Mouse (Mus musculus) CH12.LX (cell line): ENCODE measurements at regions not wholly inside any gene's neighbourhood (a gene's known extent, or its start where the extent isn't known, plus 50 kb on each side); places are given as distances from the start of the nearest gene placed in this dataset.

Experiments used
- DNase-seq: peaks from one replicate; pipeline ENCODE4 v3.0.0-alpha.2; 2013; ENCODE audit errors: extremely low read depth
- H3K27ac ChIP-seq: 2 replicates; pipeline ENCODE4 v1.5.1; 2012; ENCODE audit warnings: low read depth, mild to moderate bottlenecking, control low read depth, moderate library complexity; ENCODE audit not compliant: insufficient read depth
- H3K27me3 ChIP-seq: replicated peaks from 2 replicates; pipeline ENCODE3; 2012; ENCODE audit warnings: inconsistent platforms
- H3K36me3 ChIP-seq, 2 experiments: replicated peaks in 1 of 2; 2 replicates each; pipeline versions ENCODE3 to v1.6.1; 2012; ENCODE audit warnings: inconsistent platforms in 1 of 2, low read length in 1 of 2, mild to moderate bottlenecking in 1 of 2, mixed read lengths in 1 of 2, moderate library complexity in 1 of 2; ENCODE audit not compliant: control insufficient read depth in 1 of 2, insufficient read depth in 1 of 2
- H3K4me1 ChIP-seq, 2 experiments: 2 replicates each; pipeline ENCODE4 v1.6.1; 2012; ENCODE audit warnings: inconsistent platforms in 1 of 2, moderate library complexity in 1 of 2; ENCODE audit not compliant: insufficient read depth in 2 of 2, control insufficient read depth in 1 of 2
- H3K4me2 ChIP-seq: 2 replicates; pipeline ENCODE4 v1.6.1; 2012; ENCODE audit warnings: low read depth, mild to moderate bottlenecking, control low read depth; ENCODE audit not compliant: poor library complexity, insufficient read depth, severe bottlenecking
- H3K4me3 ChIP-seq, 3 experiments: fragments of 150-350 bp in 1 of 3; sonication (generic) in 1 of 3; replicated peaks in 1 of 3; 2 replicates each; pipeline versions ENCODE3 to v1.5.1; 2011 to 2012; ENCODE audit warnings: low read depth in 2 of 3, low read length in 2 of 3, mild to moderate bottlenecking in 2 of 3, moderate library complexity in 2 of 3, control low read depth in 1 of 3, improper control_type of control experiment in 1 of 3, inconsistent platforms in 1 of 3, mixed read lengths in 1 of 3; ENCODE audit not compliant: poor library complexity in 1 of 3
- H3K79me2 ChIP-seq: replicated peaks from 2 replicates; pipeline ENCODE4 v1.6.1; 2012; ENCODE audit warnings: mild to moderate bottlenecking, moderate library complexity; ENCODE audit not compliant: control insufficient read depth, poor library complexity, insufficient read depth, severe bottlenecking; ENCODE audit errors: extremely low read depth
- H3K9ac ChIP-seq: 2 replicates; pipeline ENCODE4 v1.6.1; 2012; ENCODE audit warnings: low read depth, mild to moderate bottlenecking, control low read depth, moderate library complexity; ENCODE audit not compliant: insufficient read depth
- H3K9me3 ChIP-seq: replicated peaks from 2 replicates; pipeline ENCODE3; 2012; ENCODE audit warnings: low read length, inconsistent platforms, mixed read lengths
- CTCF ChIP-seq, 2 experiments: IDR thresholded peaks in 1 of 2; conservative IDR thresholded peaks in 1 of 2; 2 replicates each; pipeline ENCODE4 v1.5.1; 2011 to 2012; ENCODE audit warnings: low read depth in 2 of 2, low read length in 2 of 2, improper control_type of control experiment in 1 of 2, inconsistent platforms in 1 of 2, mild to moderate bottlenecking in 1 of 2, moderate library complexity in 1 of 2
- ELF1 ChIP-seq: IDR thresholded peaks from 2 replicates; pipeline ENCODE4 v1.6.1; 2014; ENCODE audit warnings: low read depth, mild to moderate bottlenecking, inconsistent platforms, low read length, improper control_type of control experiment
- EP300 ChIP-seq: IDR thresholded peaks from 2 replicates; pipeline ENCODE4 v1.6.1; 2011; ENCODE audit warnings: low read length, improper control_type of control experiment
- ETS1 ChIP-seq: conservative IDR thresholded peaks from 2 replicates; pipeline ENCODE4 v1.6.1; 2012; ENCODE audit warnings: low read depth, mild to moderate bottlenecking, inconsistent platforms, low read length, improper control_type of control experiment, moderate library complexity
- GABPA ChIP-seq: IDR thresholded peaks from 2 replicates; pipeline ENCODE4 v1.6.1; 2012; ENCODE audit warnings: low read depth, low read length, improper control_type of control experiment, inconsistent platforms; ENCODE audit not compliant: insufficient replicate concordance
- HCFC1 ChIP-seq: IDR thresholded peaks from 2 replicates; pipeline ENCODE4 v1.6.1; 2012; ENCODE audit warnings: low read depth, mild to moderate bottlenecking, inconsistent platforms, low read length, improper control_type of control experiment
- IRF4 ChIP-seq: IDR thresholded peaks from 2 replicates; pipeline ENCODE4 v1.6.1; 2014; ENCODE audit warnings: low read depth, mild to moderate bottlenecking, inconsistent platforms, low read length, improper control_type of control experiment
- JUN ChIP-seq: IDR thresholded peaks from 2 replicates; pipeline ENCODE4 v1.6.1; 2011; ENCODE audit warnings: low read depth, mild to moderate bottlenecking, low read length, improper control_type of control experiment, moderate library complexity; ENCODE audit not compliant: insufficient read depth
- JUND ChIP-seq: conservative IDR thresholded peaks from 2 replicates; pipeline ENCODE4 v1.6.1; 2011; ENCODE audit warnings: low read depth, low read length, improper control_type of control experiment
- KAT2A ChIP-seq: IDR thresholded peaks from 2 replicates; pipeline ENCODE4 v1.6.1; 2012; ENCODE audit warnings: low read length, improper control_type of control experiment, inconsistent platforms; ENCODE audit not compliant: insufficient replicate concordance
- MAFK ChIP-seq: IDR thresholded peaks from 2 replicates; pipeline ENCODE4 v1.6.1; 2011; ENCODE audit warnings: low read length, improper control_type of control experiment; ENCODE audit not compliant: insufficient replicate concordance
- MAX ChIP-seq: IDR thresholded peaks from 2 replicates; pipeline ENCODE4 v1.6.1; 2011; ENCODE audit warnings: low read length, improper control_type of control experiment
- MXI1 ChIP-seq: IDR thresholded peaks from 2 replicates; pipeline ENCODE4 v1.6.1; 2011; ENCODE audit warnings: mild to moderate bottlenecking, low read depth, low read length, improper control_type of control experiment
- MYC ChIP-seq: IDR thresholded peaks from 2 replicates; pipeline ENCODE4 v1.6.1; 2011; ENCODE audit warnings: low read depth, mild to moderate bottlenecking, improper control_type of control experiment, low read length
- NELFE ChIP-seq: IDR thresholded peaks from 2 replicates; pipeline ENCODE4 v1.6.1; 2011; ENCODE audit warnings: low read depth, low read length, improper control_type of control experiment
- NRF1 ChIP-seq: IDR thresholded peaks from 2 replicates; pipeline ENCODE4 v1.6.1; 2014; ENCODE audit warnings: low read depth, mild to moderate bottlenecking, inconsistent platforms, low read length, improper control_type of control experiment, moderate library complexity
- PAX5 ChIP-seq: IDR thresholded peaks from 2 replicates; pipeline ENCODE4 v1.6.1; 2012; ENCODE audit warnings: low read length, inconsistent platforms, mixed read lengths
- POLR2AphosphoS2 ChIP-seq: IDR thresholded peaks from 2 replicates; pipeline ENCODE4 v1.6.1; 2011; ENCODE audit warnings: low read depth, low read length, improper control_type of control experiment
- RAD21 ChIP-seq: IDR thresholded peaks from 2 replicates; pipeline ENCODE4 v1.6.1; 2011; ENCODE audit warnings: low read depth, mild to moderate bottlenecking, low read length, improper control_type of control experiment, moderate library complexity
- ZC3H11A ChIP-seq: IDR thresholded peaks from 2 replicates; pipeline ENCODE4 v1.6.1; 2012; ENCODE audit warnings: low read depth, mild to moderate bottlenecking, inconsistent platforms, low read length, improper control_type of control experiment
- ZMIZ1 ChIP-seq: IDR thresholded peaks from 2 replicates; pipeline ENCODE4 v1.6.1; 2012; ENCODE audit warnings: low read depth, mild to moderate bottlenecking, inconsistent platforms, low read length, improper control_type of control experiment
- ZNF384 ChIP-seq: IDR thresholded peaks from 2 replicates; pipeline ENCODE4 v1.6.1; 2012; ENCODE audit warnings: low read depth, low read length, improper control_type of control experiment, inconsistent platforms
- dilution Hi-C: fragments of 300-500 bp; cut with MboI; formaldehyde crosslinking; loops from 2 replicates; pipeline ENCODE4 v1.14.3; 2020; ENCODE audit warnings: low sequenced_read_pairs; ENCODE audit not compliant: extremely low pct_unique_long_range_greater_than_20kb, extremely low pct_ligation_motif_present
- in situ Hi-C: fragments of 300-500 bp; cut with MboI; formaldehyde crosslinking; loops from 3 replicates; pipeline ENCODE4 v1.14.3; 2019; ENCODE audit warnings: low sequenced_read_pairs, low pct_ligation_motif_present, low pct_unique_long_range_greater_than_20kb, mixed read lengths

DNA sequence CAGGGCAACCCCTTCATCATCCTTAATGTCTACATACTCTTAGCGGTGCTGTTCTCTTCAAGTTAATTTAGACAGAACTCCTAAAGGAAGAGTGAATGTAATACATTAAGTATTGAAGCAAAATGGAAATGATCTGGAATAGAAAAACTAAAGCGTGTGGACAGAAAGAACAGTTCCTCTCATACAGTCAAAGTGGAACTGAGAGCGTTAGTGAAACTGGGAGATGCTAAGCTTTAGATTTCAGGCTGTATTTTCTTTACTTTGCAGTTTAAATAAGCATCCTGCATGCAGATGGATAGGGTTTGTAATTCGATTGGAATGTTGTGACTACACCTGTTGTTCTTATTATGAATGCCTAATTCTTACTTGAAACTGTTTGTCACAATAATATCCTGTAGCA lies 286.5 kb upstream of the Pitrm1 start:
- in situ Hi-C loops (no loop called here), dilution Hi-C loops (no loop called here)
- no peak overlapping the region for H3K4me2 ChIP-seq

DNA sequence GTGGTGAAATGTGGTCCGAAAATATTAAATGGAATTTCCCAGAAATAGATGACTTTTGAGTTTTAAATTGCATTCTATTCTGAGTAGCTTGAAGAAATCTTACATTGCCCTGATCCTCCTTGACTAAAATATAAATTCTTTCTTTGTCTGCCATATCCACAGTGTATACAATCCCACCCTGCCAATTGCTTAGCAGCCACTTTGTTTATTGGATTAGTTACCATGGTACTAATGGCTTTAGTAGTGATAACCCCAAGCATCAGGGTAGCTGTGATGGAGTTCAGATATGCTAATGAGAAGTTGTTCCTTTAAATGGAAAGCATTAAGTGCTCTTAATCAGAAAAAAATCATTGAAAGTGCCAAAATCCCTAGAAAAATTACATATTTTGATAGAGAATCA lies 277.4 kb upstream of the Pitrm1 start:
- H3K9ac ChIP-seq, result no peak overlapping the region
- no peak overlapping the region for H3K4me3 ChIP-seq
- H3K27me3 ChIP-seq, result no peaks in the 10 kb centered on the region
- H3K36me3 ChIP-seq, result no peaks in the 10 kb centered on the region
- H3K4me1 ChIP-seq, result no peaks in the 10 kb centered on the region
- in situ Hi-C loops, result no loop called here
- no peak overlapping the region for H3K27ac ChIP-seq
- no peak for TF ChIP-seq MAX
- TF ChIP-seq RAD21, result no peak
- TF ChIP-seq EP300, result no peak
- no peak for TF ChIP-seq ELF1
- no peak for TF ChIP-seq NELFE
- no peak for TF ChIP-seq PAX5
- no peak for TF ChIP-seq MYC
- no peak for TF ChIP-seq ETS1
- TF ChIP-seq GABPA, result no peak
- no peak for TF ChIP-seq MAFK
- no peak for TF ChIP-seq HCFC1
- TF ChIP-seq ZMIZ1, result no peak
- TF ChIP-seq KAT2A, result no peak
- no peak for TF ChIP-seq POLR2AphosphoS2
- no peak for TF ChIP-seq ZNF384
- TF ChIP-seq IRF4, result no peak
- no peak for TF ChIP-seq NRF1
- TF ChIP-seq MXI1, result no peak
- no peak for TF ChIP-seq JUN
- no peak for TF ChIP-seq ZC3H11A
- no peak overlapping the region for H3K4me2 ChIP-seq
- dilution Hi-C loops, result no loop called here
- H3K79me2 ChIP-seq, result no peaks in the 10 kb centered on the region
- DNase-seq, result no peak
- peaks cover 2% of the 10 kb centered on the region for H3K9me3 ChIP-seq

More for the DNA sequence above, 286.5 kb upstream of the Pitrm1 start:
- Histone ChIP-seq H3K4me3 (no peak overlapping the region), H3K36me3 (no peaks in the 10 kb centered on the region), H3K27me3 (no peaks in the 10 kb centered on the region), H3K9ac (no peak overlapping the region), H3K9me3 (no peaks in the 10 kb centered on the region), H3K4me1 (0 out of 4 replicates have a peak, but pooled peaks cover 0 to 5% of the 10 kb centered on the region in 2 experiments), H3K27ac (no peak overlapping the region), H3K79me2 (no peaks in the 10 kb centered on the region)
- no peak for DNase-seq
- TF ChIP-seq EP300 (peak; percentile 83), CTCF (conservative IDR thresholded peaks at IDR 0.05 in 1 of 2, IDR thresholded peaks at IDR 0.05 in 1 of 2; ENCODE audit: low read depth in 2 of 2, low read length in 2 of 2) (no peak), IRF4 (peak; percentile 57), JUND (0 out of 2 replicates have a peak, but pooled peaks have one; percentile 33)
